Mouse (Mus musculus): ENCODE measurements around the gene Ttc39a. TPM values are rescaled to one million over a fixed set of nuclear protein-coding genes. Genes with fewer than 3 reads are reported as not detected.
A peak's percentile ranks its signal among the peaks of the same experiment; 100 is the strongest.
"Not testable (repeated sequence)": the region's sequence is repeated elsewhere in the genome, so short reads cannot be mapped to it uniquely, and the experiment has no call there.

Ttc39a gene
- polyA plus RNA-seq, 1 experiment from 2014 or later = 2.8 TPM

GRCm38 (mm10) chr4:109401176-109401689 is 5.2 kb upstream of the Ttc39a start:
- H3K36me3 ChIP-seq (ENCODE audit: control insufficient read depth, insufficient read depth, low read length) = no peaks in the 10 kb centered on the region
- 79% methylated on average over 5 of the region's 5 CpGs for WGBS
- H3K4me3 ChIP-seq (ENCODE audit: low read depth, low read length) = no peak overlapping the region
- H3K4me1 ChIP-seq (ENCODE audit: control insufficient read depth, insufficient read depth, low read length) = peaks cover 6% of the 10 kb centered on the region; the same call in 1 of the 2 replicates
- no peak for ATAC-seq
- no peaks in the 10 kb centered on the region for H3K27me3 ChIP-seq (ENCODE audit: control insufficient read depth, insufficient read depth, low read depth, low read length)
- no peak overlapping the region for H3K9ac ChIP-seq (ENCODE audit: low read depth, low read length)
- H3K27ac ChIP-seq (ENCODE audit: low read length) = no peak overlapping the region
- no peak overlapping the region for H3K4me2 ChIP-seq (ENCODE audit: low read length)
- no peaks in the 10 kb centered on the region for H3K9me3 ChIP-seq (replicated peaks; ENCODE audit: control insufficient read depth, low read length, poor library complexity, severe bottlenecking)

GRCm38 (mm10) chr4:109404908-109405307 is 1.5 kb upstream of the Ttc39a start:
- WGBS = 91% methylated on average over 3 of the region's 3 CpGs
- not testable (repeated sequence) for H3K36me3 ChIP-seq (ENCODE audit: control insufficient read depth, insufficient read depth, low read length); H3K27me3 ChIP-seq (ENCODE audit: control insufficient read depth, insufficient read depth, low read depth, low read length); H3K4me1 ChIP-seq (ENCODE audit: control insufficient read depth, insufficient read depth, low read length); H3K9ac ChIP-seq (ENCODE audit: low read depth, low read length); H3K4me2 ChIP-seq (ENCODE audit: low read length); H3K9me3 ChIP-seq (replicated peaks; ENCODE audit: control insufficient read depth, low read length, poor library complexity, severe bottlenecking); H3K4me3 ChIP-seq (ENCODE audit: low read depth, low read length); H3K27ac ChIP-seq (ENCODE audit: low read length); ATAC-seq

GRCm38 (mm10) chr4:109405415-109405814 is 1.0 kb upstream of the Ttc39a start:
- Histone ChIP-seq H3K4me3 (ENCODE audit: low read depth, low read length) (no peak overlapping the region), H3K9ac (ENCODE audit: low read depth, low read length) (no peak overlapping the region), H3K4me2 (ENCODE audit: low read length) (no peak overlapping the region; the same call in 1 of the 2 replicates), H3K4me1 (ENCODE audit: control insufficient read depth, insufficient read depth, low read length) (peaks cover 8% of the 10 kb centered on the region; the same call in 1 of the 2 replicates), H3K27me3 (ENCODE audit: control insufficient read depth, insufficient read depth, low read depth, low read length) (no peaks in the 10 kb centered on the region), H3K36me3 (ENCODE audit: control insufficient read depth, insufficient read depth, low read length) (no peaks in the 10 kb centered on the region), H3K9me3 (replicated peaks; ENCODE audit: control insufficient read depth, low read length, poor library complexity, severe bottlenecking) (no peaks in the 10 kb centered on the region), H3K27ac (ENCODE audit: low read length) (no peak overlapping the region)
- WGBS = 44% methylated on average over 8 of the region's 8 CpGs
- ATAC-seq = 0 out of 2 replicates have a peak, but pooled peaks have one; percentile 13

- Histone ChIP-seq H3K36me3 (ENCODE audit: control insufficient read depth, insufficient read depth, low read length) (no peaks in the 10 kb centered on the region), H3K4me2 (ENCODE audit: low read length) (peak overlapping the region; percentile 94), H3K4me3 (ENCODE audit: low read depth, low read length) (peak overlapping the region; percentile 73), H3K27me3 (ENCODE audit: control insufficient read depth, insufficient read depth, low read depth, low read length) (no peaks in the 10 kb centered on the region), H3K27ac (ENCODE audit: low read length) (no peak overlapping the region), H3K9me3 (replicated peaks; ENCODE audit: control insufficient read depth, low read length, poor library complexity, severe bottlenecking) (no peaks in the 10 kb centered on the region), H3K4me1 (ENCODE audit: control insufficient read depth, insufficient read depth, low read length) (peaks cover 8% of the 10 kb centered on the region; the same call in 1 of the 2 replicates), H3K9ac (ENCODE audit: low read depth, low read length) (peak overlapping the region; percentile 85; the same call in 1 of the 2 replicates)
- 10% methylated on average over 3 of the region's 3 CpGs for WGBS
- peak; percentile 61 for ATAC-seq
Observed at GRCm38 (mm10) chr4:109406054-109406485, 353 bp upstream of the Ttc39a start.

GRCm38 (mm10) chr4:109407176-109407520 is 725 bp downstream of the Ttc39a start:
- H3K4me1 ChIP-seq (ENCODE audit: control insufficient read depth, insufficient read depth, low read length) = peaks cover 8% of the 10 kb centered on the region; the same call in 1 of the 2 replicates
- no peaks in the 10 kb centered on the region for H3K9me3 ChIP-seq (replicated peaks; ENCODE audit: control insufficient read depth, low read length, poor library complexity, severe bottlenecking)
- peak; percentile 44 for ATAC-seq
- WGBS = 4% methylated on average over 14 of the region's 24 CpGs
- peak overlapping the region; percentile 94 for H3K4me2 ChIP-seq (ENCODE audit: low read length)
- H3K4me3 ChIP-seq (ENCODE audit: low read depth, low read length) = peak overlapping the region; percentile 73
- no peaks in the 10 kb centered on the region for H3K36me3 ChIP-seq (ENCODE audit: control insufficient read depth, insufficient read depth, low read length)
- no peak overlapping the region for H3K27ac ChIP-seq (ENCODE audit: low read length)
- H3K27me3 ChIP-seq (ENCODE audit: control insufficient read depth, insufficient read depth, low read depth, low read length) = no peaks in the 10 kb centered on the region
- peak overlapping the region; percentile 85 for H3K9ac ChIP-seq (ENCODE audit: low read depth, low read length)

GRCm38 (mm10) chr4:109407701-109408485 is 1.5 kb downstream of the Ttc39a start:
- Histone ChIP-seq H3K9ac (ENCODE audit: low read depth, low read length) (no peak overlapping the region), H3K36me3 (ENCODE audit: control insufficient read depth, insufficient read depth, low read length) (no peaks in the 10 kb centered on the region), H3K4me1 (ENCODE audit: control insufficient read depth, insufficient read depth, low read length) (peaks cover 8% of the 10 kb centered on the region; the same call in 1 of the 2 replicates), H3K27ac (ENCODE audit: low read length) (no peak overlapping the region), H3K27me3 (ENCODE audit: control insufficient read depth, insufficient read depth, low read depth, low read length) (no peaks in the 10 kb centered on the region), H3K4me3 (ENCODE audit: low read depth, low read length) (no peak overlapping the region), H3K9me3 (replicated peaks; ENCODE audit: control insufficient read depth, low read length, poor library complexity, severe bottlenecking) (no peaks in the 10 kb centered on the region), H3K4me2 (ENCODE audit: low read length) (peak overlapping the region; percentile 94)
- ATAC-seq = no peak
- WGBS = 86% methylated on average over 9 of the region's 9 CpGs

- H3K4me1 ChIP-seq (ENCODE audit: control insufficient read depth, insufficient read depth, low read length) = peaks cover 6% of the 10 kb centered on the region; the same call in 1 of the 2 replicates
- no peaks in the 10 kb centered on the region for H3K27me3 ChIP-seq (ENCODE audit: control insufficient read depth, insufficient read depth, low read depth, low read length)
- H3K27ac ChIP-seq (ENCODE audit: low read length) = no peak overlapping the region
- 72% methylated on average over 9 of the region's 9 CpGs for WGBS
- H3K4me2 ChIP-seq (ENCODE audit: low read length) = no peak overlapping the region
- no peak for ATAC-seq
- no peaks in the 10 kb centered on the region for H3K36me3 ChIP-seq (ENCODE audit: control insufficient read depth, insufficient read depth, low read length)
- no peaks in the 10 kb centered on the region for H3K9me3 ChIP-seq (replicated peaks; ENCODE audit: control insufficient read depth, low read length, poor library complexity, severe bottlenecking)
- no peak overlapping the region for H3K9ac ChIP-seq (ENCODE audit: low read depth, low read length)
- no peak overlapping the region for H3K4me3 ChIP-seq (ENCODE audit: low read depth, low read length)
Observed at GRCm38 (mm10) chr4:109410681-109411376, 4.4 kb downstream of the Ttc39a start.

- H3K27me3 ChIP-seq (ENCODE audit: control insufficient read depth, insufficient read depth, low read depth, low read length) = no peaks in the 10 kb centered on the region
- H3K4me3 ChIP-seq (ENCODE audit: low read depth, low read length) = no peak overlapping the region
- H3K27ac ChIP-seq (ENCODE audit: low read length) = no peak overlapping the region
- H3K36me3 ChIP-seq (ENCODE audit: control insufficient read depth, insufficient read depth, low read length) = no peaks in the 10 kb centered on the region
- H3K9ac ChIP-seq (ENCODE audit: low read depth, low read length) = no peak overlapping the region
- H3K4me1 ChIP-seq (ENCODE audit: control insufficient read depth, insufficient read depth, low read length) = no peaks in the 10 kb centered on the region; the same call in 1 of the 2 replicates
- H3K9me3 ChIP-seq (replicated peaks; ENCODE audit: control insufficient read depth, low read length, poor library complexity, severe bottlenecking) = no peaks in the 10 kb centered on the region
- ATAC-seq = no peak
- 83% methylated on average over 6 of the region's 6 CpGs for WGBS
- H3K4me2 ChIP-seq (ENCODE audit: low read length) = no peak overlapping the region
Observed at GRCm38 (mm10) chr4:109411377-109411967, 5.0 kb downstream of the Ttc39a start.
